Mouse (Mus musculus) spleen, adult 2 months (tissue): ENCODE measurements around the gene Psenen. TPM values are rescaled to one million over a fixed set of nuclear protein-coding genes. Genes with fewer than 3 reads are reported as not detected.

Source experiments
- DNase-seq, 2 experiments: peaks; one replicate each; pipeline versions ENCODE4 v3.0.0 to v3.0.0-alpha.2; 2012 to 2021; ENCODE audit warnings: low spot score in 2 of 2, low read depth in 1 of 2
- H3K27ac ChIP-seq: fragments of 200-500 bp; 2 replicates; pipeline ENCODE4 v1.5.1; 2012; ENCODE audit warnings: low read length, inconsistent platforms; ENCODE audit not compliant: insufficient read depth
- H3K27me3 ChIP-seq: fragments of 200-500 bp; 2 replicates; pipeline ENCODE4 v1.6.1; 2012; ENCODE audit warnings: mild to moderate bottlenecking, moderate library complexity, low read length, inconsistent platforms; ENCODE audit not compliant: control insufficient read depth, insufficient read depth
- H3K36me3 ChIP-seq: fragments of 200-500 bp; 2 replicates; pipeline ENCODE4 v1.6.1; 2012; ENCODE audit warnings: mild to moderate bottlenecking, low read length, inconsistent platforms; ENCODE audit not compliant: control insufficient read depth, insufficient read depth
- H3K4me1 ChIP-seq: fragments of 200-500 bp; 2 replicates; pipeline ENCODE4 v1.6.1; 2011; ENCODE audit warnings: inconsistent platforms; ENCODE audit not compliant: control insufficient read depth, insufficient read depth, insufficient read length
- H3K4me3 ChIP-seq: fragments of 200-500 bp; 2 replicates; pipeline ENCODE4 v1.5.1; 2011; ENCODE audit warnings: mild to moderate bottlenecking, inconsistent platforms; ENCODE audit not compliant: insufficient read depth, insufficient read length; ENCODE audit errors: extremely low read depth
- CTCF ChIP-seq: fragments of 200-500 bp; IDR thresholded peaks from 2 replicates; pipeline ENCODE4 v1.5.1; 2011; ENCODE audit warnings: mild to moderate bottlenecking, inconsistent platforms; ENCODE audit not compliant: insufficient read depth, insufficient read length, insufficient replicate concordance; ENCODE audit errors: extremely low read depth
- POLR2A ChIP-seq: fragments of 200-500 bp; IDR thresholded peaks from 2 replicates; pipeline ENCODE4 v1.6.1; 2011; ENCODE audit warnings: low read depth, low read length, inconsistent platforms
- WGBS: fragments of 180-500 bp; shearing (Covaris S2); methylation state at CpG from one replicate; pipeline ENCODE4 v1.1.7; 2018; 5-methylcytosine and 5-hydroxymethylcytosine counted together
- polyA plus RNA-seq: library from polyadenylated mRNA; depleted of rRNA; stranded (reverse); fragments of >200 nt; gene quantifications from 2 replicates; pipeline ENCODE4 v1.2.3, GENCODE M21; 2012

Psenen gene
- polyA plus RNA-seq, 1 experiment, result 85.2 TPM

- Histone ChIP-seq H3K27ac (no peak overlapping the region), H3K27me3 (no peaks in the 10 kb centered on the region), H3K4me3 (no peak overlapping the region), H3K4me1 (no peaks in the 10 kb centered on the region), H3K36me3 (peaks cover 66% of the 10 kb centered on the region)
- DNase-seq, result no peak
- TF ChIP-seq POLR2A (no peak), CTCF (no peak)
- 89% methylated on average over 8 of the region's 8 CpGs for WGBS
These were observed 16.5 kb upstream of the Psenen start for GRCm38 (mm10) chr7:30579950-30580349.

- Histone ChIP-seq H3K27ac (no peak overlapping the region), H3K4me1 (no peaks in the 10 kb centered on the region), H3K4me3 (no peak overlapping the region), H3K27me3 (no peaks in the 10 kb centered on the region), H3K36me3 (peaks cover 63% of the 10 kb centered on the region)
- 80% methylated on average over 2 of the region's 2 CpGs for WGBS
- TF ChIP-seq CTCF, result no peak
- no peak for TF ChIP-seq POLR2A
- no peak for DNase-seq
These were observed 9.5 kb upstream of the Psenen start for GRCm38 (mm10) chr7:30572969-30573368.

GRCm38 (mm10) chr7:30572389-30572788 lies 9.0 kb upstream of the Psenen start:
- WGBS, result 79% methylated on average over 5 of the region's 5 CpGs
- Histone ChIP-seq H3K27ac (no peak overlapping the region), H3K36me3 (peaks cover 60% of the 10 kb centered on the region), H3K4me1 (no peaks in the 10 kb centered on the region), H3K4me3 (no peak overlapping the region), H3K27me3 (no peaks in the 10 kb centered on the region)
- TF ChIP-seq CTCF (no peak), POLR2A (no peak)
- no peak for DNase-seq

- TF ChIP-seq POLR2A (no peak), CTCF (no peak)
- no peak overlapping the region for H3K27ac ChIP-seq
- H3K27me3 ChIP-seq, result no peaks in the 10 kb centered on the region
- H3K36me3 ChIP-seq, result peaks cover 19% of the 10 kb centered on the region
- 97% methylated on average over 11 of the region's 11 CpGs for whole genome bisulfite sequencing
- H3K4me3 ChIP-seq, result no peak overlapping the region
- no peak for DNase-seq
- H3K4me1 ChIP-seq, result peaks cover 2% of the 10 kb centered on the region; the same call in 1 of the 2 replicates
These were observed 4.1 kb upstream of the Psenen start for GRCm38 (mm10) chr7:30567555-30567954.

- H3K4me3 ChIP-seq, result no peak overlapping the region
- no peak overlapping the region for H3K27ac ChIP-seq
- H3K36me3 ChIP-seq, result peaks cover 16% of the 10 kb centered on the region
These were observed 2.6 kb upstream of the Psenen start for GRCm38 (mm10) chr7:30566033-30566432.

GRCm38 (mm10) chr7:30564970-30565571 lies 1.6 kb upstream of the Psenen start, which contains the start of gene Igflr1:
Igflr1 (plus strand) TSS chr7:30565427.
- 83% methylated on average over 12 of the region's 12 CpGs for WGBS
- TF ChIP-seq POLR2A, result no peak
- no peak for TF ChIP-seq CTCF
- Histone ChIP-seq H3K4me1 (peaks cover 2% of the 10 kb centered on the region; the same call in 1 of the 2 replicates), H3K4me3 (no peak within 1 kb of the TSS), H3K36me3 (peaks cover 14% of the 10 kb centered on the region), H3K27ac (peak within 1 kb of the TSS; percentile 47), H3K27me3 (no peaks in the 10 kb centered on the region)
- DNase-seq, result no peak

More at GRCm38 (mm10) chr7:30566033-30566432, 2.6 kb upstream of the Psenen start:
- no peak for DNase-seq
- no peak for TF ChIP-seq CTCF
- TF ChIP-seq POLR2A, result no peak
- WGBS, result 79% methylated on average over 9 of the region's 9 CpGs
- Histone ChIP-seq H3K27me3 (no peaks in the 10 kb centered on the region), H3K4me1 (peaks cover 2% of the 10 kb centered on the region; the same call in 1 of the 2 replicates)

- peak overlapping the region; percentile 90 for H3K4me3 ChIP-seq
- WGBS, result 21% methylated on average over 6 of the region's 6 CpGs
- H3K27me3 ChIP-seq, result no peaks in the 10 kb centered on the region
- peak in 1 of 2 experiments; percentile 42 for DNase-seq
- TF ChIP-seq CTCF, result no peak
- no peak; the same call in 1 of the 2 replicates for TF ChIP-seq POLR2A
- H3K27ac ChIP-seq, result peak overlapping the region; percentile 95
- H3K4me1 ChIP-seq, result peaks cover 2% of the 10 kb centered on the region; the same call in 1 of the 2 replicates
- peaks cover 3% of the 10 kb centered on the region for H3K36me3 ChIP-seq
These were observed 466 bp upstream of the Psenen start for GRCm38 (mm10) chr7:30563906-30564280.
